Mouse (Mus musculus) lung, postnatal 0 days (tissue): ENCODE data around the gene Gtf2ird1.

Experiments
- CTCF ChIP-seq: IDR thresholded peaks from 2 replicates; pipeline ENCODE4 v1.5.1; 2016; ENCODE audit warnings: antibody characterized with exemption, mild to moderate bottlenecking
- EP300 ChIP-seq: IDR thresholded peaks from 2 replicates; pipeline ENCODE4 v1.6.1; 2016; ENCODE audit warnings: antibody characterized with exemption, mild to moderate bottlenecking, control low read depth

GRCm38 (mm10) chr5:134341321-134341720 is 115.2 kb downstream of the Gtf2ird1 start:
- TF ChIP-seq EP300 = no peak
- peak; percentile 72 for TF ChIP-seq CTCF
